Mouse (Mus musculus) MEL (cell line): ENCODE results near the gene Defb22.
A peak's percentile ranks its signal among the peaks of the same experiment; 100 is the strongest.

ENCODE experiments used
- CTCF ChIP-seq, 3 experiments: IDR thresholded peaks in 2 of 3; conservative IDR thresholded peaks in 1 of 3; 2 replicates each; pipeline ENCODE4 v1.5.1; 2011 to 2012; ENCODE audit warnings: low read length in 3 of 3, low read depth in 2 of 3, mild to moderate bottlenecking in 2 of 3, improper control_type of control experiment in 1 of 3, inconsistent platforms in 1 of 3, mixed read lengths in 1 of 3, moderate library complexity in 1 of 3; ENCODE audit not compliant: control insufficient read depth in 1 of 3, insufficient read depth in 1 of 3, poor library complexity in 1 of 3, severe bottlenecking in 1 of 3
- E2F4 ChIP-seq: IDR thresholded peaks from 2 replicates; pipeline ENCODE4 v1.6.1; 2011; ENCODE audit warnings: low read depth, low read length, improper control_type of control experiment, borderline replicate concordance
- GABPA ChIP-seq: IDR thresholded peaks from 2 replicates; pipeline ENCODE4 v1.6.1; 2012; ENCODE audit warnings: low read depth, mild to moderate bottlenecking, inconsistent platforms, low read length, improper control_type of control experiment, moderate library complexity
- POLR2AphosphoS2 ChIP-seq: IDR thresholded peaks from 2 replicates; pipeline ENCODE4 v1.6.1; 2011; ENCODE audit warnings: low read length, improper control_type of control experiment
- RAD21 ChIP-seq: IDR thresholded peaks from 2 replicates; pipeline ENCODE4 v1.6.1; 2011; ENCODE audit warnings: mild to moderate bottlenecking, low read depth, low read length, improper control_type of control experiment
- TBP ChIP-seq: IDR thresholded peaks from 2 replicates; pipeline ENCODE4 v1.8.0; 2011; ENCODE audit warnings: low read depth, low read length, improper control_type of control experiment
- USF1 ChIP-seq: IDR thresholded peaks from 2 replicates; pipeline ENCODE4 v1.6.1; 2014; ENCODE audit warnings: low read depth, mild to moderate bottlenecking, inconsistent platforms, low read length, improper control_type of control experiment, moderate library complexity
- USF2 ChIP-seq, 2 experiments: IDR thresholded peaks; 2 replicates each; pipeline ENCODE4 v1.6.1; 2011 to 2012; ENCODE audit warnings: improper control_type of control experiment in 2 of 2, low read length in 2 of 2, borderline replicate concordance in 1 of 2, inconsistent platforms in 1 of 2, low read depth in 1 of 2, mild to moderate bottlenecking in 1 of 2; ENCODE audit not compliant: insufficient read depth in 1 of 2
- ZC3H11A ChIP-seq: IDR thresholded peaks from 2 replicates; pipeline ENCODE4 v1.6.1; 2012; ENCODE audit warnings: low read depth, mild to moderate bottlenecking, inconsistent platforms, low read length, improper control_type of control experiment

DNA sequence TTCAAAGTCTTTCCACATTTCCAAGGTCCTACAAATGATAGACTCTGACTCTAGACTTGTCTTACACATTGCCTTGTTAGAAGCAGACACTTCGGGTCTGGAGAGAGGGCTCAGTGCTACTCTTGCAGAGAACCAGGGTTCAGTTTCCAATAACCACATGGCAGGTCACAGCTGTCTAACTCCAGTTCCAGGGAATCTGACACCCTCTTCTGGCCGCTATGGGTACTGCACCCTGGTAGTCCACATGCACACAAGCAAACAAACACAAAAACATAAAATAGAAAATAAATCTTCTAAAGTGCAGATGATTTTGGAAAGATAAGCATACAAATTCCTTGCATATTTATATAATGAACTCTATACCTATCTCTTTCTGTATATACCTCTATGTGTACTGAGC is 2.9 kb downstream of the Defb22 start:
- TF ChIP-seq TBP (no peak), CTCF (IDR thresholded peaks at IDR 0.05 in 2 of 3, conservative IDR thresholded peaks at IDR 0.05 in 1 of 3; ENCODE audit: control insufficient read depth in 1 of 3, insufficient read depth in 1 of 3, low read depth in 2 of 3, low read length in 3 of 3, poor library complexity in 1 of 3, severe bottlenecking in 1 of 3) (peak; percentile 46 to 71 (median 51)), ZC3H11A (no peak), RAD21 (peak; percentile 18; the same call in 1 of the 2 replicates), USF2 (IDR thresholded peaks at IDR 0.05; ENCODE audit: borderline replicate concordance in 1 of 2, insufficient read depth in 1 of 2, low read depth in 1 of 2, low read length in 2 of 2) (no peak), USF1 (no peak), GABPA (no peak), E2F4 (no peak), POLR2AphosphoS2 (no peak)
